Mouse (Mus musculus): ENCODE data around the gene Ccl24. TPM values are rescaled to one million over a fixed set of nuclear protein-coding genes. Genes with fewer than 3 reads are reported as not detected.
A peak's percentile ranks its signal among the peaks of the same experiment; 100 is the strongest.

Gene Ccl24
- polyA plus RNA-seq, 1 experiment, result 0.60 TPM

- DNase-seq (ENCODE audit: extremely low spot score in 1 of 2, low spot score in 1 of 2), result peak in 1 of 2 experiments; percentile 79
These were observed 21.9 kb downstream of the Ccl24 start for GRCm38 (mm10) chr5:135550910-135551309.

GRCm38 (mm10) chr5:135547990-135548389 is 24.9 kb downstream of the Ccl24 start:
- no peak for DNase-seq (ENCODE audit: extremely low spot score in 1 of 2, low spot score in 1 of 2)

GRCm38 (mm10) chr5:135544865-135545797 is 27.7 kb downstream of the Ccl24 start, which contains the start of gene Hip1:
TSS of gene Hip1 (minus strand) at chr5:135545120.
- peak; percentile 100 for DNase-seq (ENCODE audit: extremely low spot score in 1 of 2, low spot score in 1 of 2)

GRCm38 (mm10) chr5:135544032-135544558 is 28.8 kb downstream of the Ccl24 start:
- DNase-seq (ENCODE audit: extremely low spot score in 1 of 2, low spot score in 1 of 2), result no peak

- no peak for DNase-seq (ENCODE audit: extremely low spot score in 1 of 2, low spot score in 1 of 2)
These were observed 35.0 kb downstream of the Ccl24 start for GRCm38 (mm10) chr5:135537794-135538214.

GRCm38 (mm10) chr5:135537326-135537725 is 35.5 kb downstream of the Ccl24 start:
- no peak for DNase-seq (ENCODE audit: extremely low spot score in 1 of 2, low spot score in 1 of 2)

- no peak for DNase-seq (ENCODE audit: extremely low spot score in 1 of 2, low spot score in 1 of 2)
These were observed 37.0 kb downstream of the Ccl24 start for GRCm38 (mm10) chr5:135535867-135536266.

- DNase-seq (ENCODE audit: extremely low spot score in 1 of 2, low spot score in 1 of 2), result no peak
These were observed 39.4 kb downstream of the Ccl24 start for GRCm38 (mm10) chr5:135533431-135533830.

GRCm38 (mm10) chr5:135531306-135531845 is 41.5 kb downstream of the Ccl24 start:
- DNase-seq (ENCODE audit: extremely low spot score in 1 of 2, low spot score in 1 of 2), result no peak

GRCm38 (mm10) chr5:135529964-135530363 is 42.9 kb downstream of the Ccl24 start:
- DNase-seq (ENCODE audit: extremely low spot score in 1 of 2, low spot score in 1 of 2), result no peak

GRCm38 (mm10) chr5:135529310-135529709 is 43.5 kb downstream of the Ccl24 start:
- no peak for DNase-seq (ENCODE audit: extremely low spot score in 1 of 2, low spot score in 1 of 2)

- no peak for DNase-seq (ENCODE audit: extremely low spot score in 1 of 2, low spot score in 1 of 2)
These were observed 44.9 kb downstream of the Ccl24 start for GRCm38 (mm10) chr5:135527986-135528385.

- DNase-seq (ENCODE audit: extremely low spot score in 1 of 2, low spot score in 1 of 2), result peak in 1 of 2 experiments; percentile 39
These were observed 47.9 kb downstream of the Ccl24 start for GRCm38 (mm10) chr5:135524660-135525560.

GRCm38 (mm10) chr5:135524087-135524486 is 48.8 kb downstream of the Ccl24 start:
- no peak for DNase-seq (ENCODE audit: extremely low spot score in 1 of 2, low spot score in 1 of 2)

- DNase-seq (ENCODE audit: extremely low spot score in 1 of 2, low spot score in 1 of 2), result no peak
These were observed 50.6 kb downstream of the Ccl24 start for GRCm38 (mm10) chr5:135522111-135522722.

Other genes starting within 250 kb of the Ccl24 start
- 0.16 and 0.17 TPM in 2 replicates for gene Fkbp6, start 223.0 kb downstream of the Ccl24 start, polyA plus RNA-seq (2012; rRNA removed)
- not detected in 2 replicates for gene Trim50, start 219.8 kb downstream of the Ccl24 start, polyA plus RNA-seq (2012; rRNA removed)
- 34.8 and 37.7 TPM in 2 replicates for gene Nsun5, start 203.1 kb downstream of the Ccl24 start, polyA plus RNA-seq (2012; rRNA removed)
- 26.8 and 27.1 TPM in 2 replicates for gene Pom121, start 178.5 kb downstream of the Ccl24 start, polyA plus RNA-seq (2012; rRNA removed)
- gene Hip1, start 27.9 kb downstream of the Ccl24 start, polyA plus RNA-seq (2012; rRNA removed), result 32.1 and 38.3 TPM in 2 replicates
- gene Ccl26, start 9.5 kb downstream of the Ccl24 start, polyA plus RNA-seq (2012; rRNA removed), result not detected in 2 replicates
- gene Rhbdd2, start 59.6 kb upstream of the Ccl24 start, polyA plus RNA-seq (2012; rRNA removed), result 79.5 and 80.0 TPM in 2 replicates
- gene Por, start 97.0 kb upstream of the Ccl24 start, polyA plus RNA-seq (2012; rRNA removed), result 106 and 108 TPM in 2 replicates
- gene Tmem120a, start 171.4 kb upstream of the Ccl24 start, polyA plus RNA-seq (2012; rRNA removed), result 13.0 and 13.7 TPM in 2 replicates
- gene Styxl1, start 205.3 kb upstream of the Ccl24 start, polyA plus RNA-seq (2012; rRNA removed), result 0.14 TPM in 1 of 2 replicates, not detected in the other
- 500 and 513 TPM in 2 replicates for gene Mdh2, start 205.4 kb upstream of the Ccl24 start, polyA plus RNA-seq (2012; rRNA removed)
- 90.2 and 94.9 TPM in 2 replicates for gene Srrm3, start 233.8 kb upstream of the Ccl24 start, polyA plus RNA-seq (2012; rRNA removed)

All from frontal cortex, adult 2 months (tissue).